In the genomic region with DNA sequence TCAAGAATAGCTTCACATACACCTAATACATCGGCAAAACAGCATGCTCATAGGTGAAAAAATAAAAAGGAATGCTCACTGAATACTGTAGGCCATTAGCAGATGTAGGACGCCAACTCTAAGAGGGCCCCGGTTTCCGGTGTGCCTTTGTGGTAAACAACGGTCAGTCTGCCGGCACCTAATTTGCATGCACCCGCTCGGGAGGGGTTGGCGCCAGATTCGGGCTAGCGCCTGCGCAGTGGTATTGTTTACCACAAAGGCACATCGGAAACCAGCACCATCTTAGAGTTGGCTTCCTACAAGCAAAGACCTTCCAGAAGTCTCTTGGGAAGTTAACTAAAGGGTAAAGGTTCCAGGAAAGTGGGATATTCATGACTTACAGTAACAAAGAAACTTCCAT, we compare ENCODE assay signal across 19 mouse cellular contexts.
"Had no signal": no experiment of that assay in that cellular context is flagged by ENCODE, and none has a peak within 500 bp of the region (broad histone marks: within the 10 kb centered on the region; RNA-seq: fewer than 3 reads in every experiment).

No protein-coding gene starts in this region.

- DNase-seq: lung, adult 18-20 months; lung, embryonic 14.5 days; lung, postnatal 10 days; lung, postnatal 4 days; retina, postnatal 1 day; right cerebral cortex, adult 18-20 months; right cerebral cortex, postnatal 25 days; right cerebral cortex, postnatal 4 days; spleen, adult 18-20 months; thymus, adult 2 months; thymus, postnatal 25 days; thymus, postnatal 4 days had no signal

- H3K36me3 ChIP-seq: liver, embryonic 15.5 days; midbrain, embryonic 10.5 days; midbrain, embryonic 13.5 days; neural tube, embryonic 13.5 days; neural tube, embryonic 15.5 days had no signal

- H3K4me2 ChIP-seq: liver, embryonic 15.5 days; lung, embryonic 14.5 days; midbrain, embryonic 13.5 days; neural tube, embryonic 13.5 days; neural tube, embryonic 15.5 days had no signal

- H3K4me3 ChIP-seq: liver, embryonic 15.5 days; midbrain, embryonic 10.5 days; midbrain, embryonic 13.5 days; myocyte; neural tube, embryonic 13.5 days; neural tube, embryonic 15.5 days had no signal

- ATAC-seq: midbrain, embryonic 13.5 days; midbrain, embryonic 16.5 days had no signal

- H3K4me1 ChIP-seq: liver, embryonic 15.5 days; midbrain, embryonic 10.5 days had no signal

- H3K9ac ChIP-seq: liver, embryonic 15.5 days; lung, embryonic 14.5 days; midbrain, embryonic 13.5 days; neural tube, embryonic 13.5 days; neural tube, embryonic 15.5 days had no signal

- H3K27ac ChIP-seq: liver, embryonic 15.5 days; midbrain, embryonic 10.5 days; midbrain, embryonic 13.5 days; neural tube, embryonic 13.5 days; neural tube, embryonic 15.5 days had no signal

- H3K27me3 ChIP-seq: liver, embryonic 15.5 days; midbrain, embryonic 13.5 days; neural tube, embryonic 13.5 days; neural tube, embryonic 15.5 days had no signal

- H3K9me3 ChIP-seq: liver, embryonic 15.5 days; midbrain, embryonic 10.5 days; midbrain, embryonic 13.5 days; neural tube, embryonic 13.5 days; neural tube, embryonic 15.5 days had no signal
